Mouse (Mus musculus): ENCODE data around the gene Cyp1a1. TPM values are rescaled to one million over a fixed set of nuclear protein-coding genes. Genes with fewer than 3 reads are reported as not detected.
A peak's percentile ranks its signal among the peaks of the same experiment; 100 is the strongest.

The Cyp1a1 gene
- polyA plus RNA-seq, 1 experiment: 0.09 TPM

GRCm38 (mm10) chr9:57720736-57721135 is 33.0 kb downstream of the Cyp1a1 start:
- Histone ChIP-seq H3K4me1 (ENCODE audit: control insufficient read depth, insufficient read depth, low read length) (no peaks in the 10 kb centered on the region; the same call in 1 of the 2 replicates), H3K27me3 (ENCODE audit: control insufficient read depth, insufficient read depth, low read length) (no peaks in the 10 kb centered on the region), H3K4me3 (ENCODE audit: control insufficient read depth, low read depth, low read length) (no peak overlapping the region), H3K36me3 (ENCODE audit: control insufficient read depth, insufficient read depth, low read length) (no peaks in the 10 kb centered on the region; the same call in none of the 2 replicates), H3K27ac (ENCODE audit: control insufficient read depth, insufficient read depth, low read depth, low read length) (no peak overlapping the region)
- TF ChIP-seq POLR2A (IDR thresholded peaks at IDR 0.05; ENCODE audit: control insufficient read depth, low read depth, low read length) (no peak), CTCF (IDR thresholded peaks at IDR 0.05; ENCODE audit: control insufficient read depth, insufficient read depth, insufficient replicate concordance, low read depth, low read length) (no peak)

- Histone ChIP-seq H3K4me1 (ENCODE audit: control insufficient read depth, insufficient read depth, low read length) (no peaks in the 10 kb centered on the region; the same call in 1 of the 2 replicates), H3K4me3 (ENCODE audit: control insufficient read depth, low read depth, low read length) (no peak overlapping the region), H3K27me3 (ENCODE audit: control insufficient read depth, insufficient read depth, low read length) (no peaks in the 10 kb centered on the region), H3K27ac (ENCODE audit: control insufficient read depth, insufficient read depth, low read depth, low read length) (no peak overlapping the region), H3K36me3 (ENCODE audit: control insufficient read depth, insufficient read depth, low read length) (no peaks in the 10 kb centered on the region; the same call in 1 of the 2 replicates)
- TF ChIP-seq POLR2A (IDR thresholded peaks at IDR 0.05; ENCODE audit: control insufficient read depth, low read depth, low read length) (no peak), CTCF (IDR thresholded peaks at IDR 0.05; ENCODE audit: control insufficient read depth, insufficient read depth, insufficient replicate concordance, low read depth, low read length) (no peak)
Observed at GRCm38 (mm10) chr9:57722371-57722770, 34.6 kb downstream of the Cyp1a1 start.

GRCm38 (mm10) chr9:57723315-57723715 is 35.6 kb downstream of the Cyp1a1 start:
- no peak overlapping the region for H3K4me3 ChIP-seq (ENCODE audit: control insufficient read depth, low read depth, low read length)
- no peaks in the 10 kb centered on the region for H3K27me3 ChIP-seq (ENCODE audit: control insufficient read depth, insufficient read depth, low read length)
- H3K36me3 ChIP-seq (ENCODE audit: control insufficient read depth, insufficient read depth, low read length): no peaks in the 10 kb centered on the region
- TF ChIP-seq POLR2A (IDR thresholded peaks at IDR 0.05; ENCODE audit: control insufficient read depth, low read depth, low read length) (no peak), CTCF (IDR thresholded peaks at IDR 0.05; ENCODE audit: control insufficient read depth, insufficient read depth, insufficient replicate concordance, low read depth, low read length) (no peak)
- no peaks in the 10 kb centered on the region; the same call in 1 of the 2 replicates for H3K4me1 ChIP-seq (ENCODE audit: control insufficient read depth, insufficient read depth, low read length)
- no peak overlapping the region for H3K27ac ChIP-seq (ENCODE audit: control insufficient read depth, insufficient read depth, low read depth, low read length)

GRCm38 (mm10) chr9:57723796-57724195 is 36.1 kb downstream of the Cyp1a1 start:
- TF ChIP-seq CTCF (IDR thresholded peaks at IDR 0.05; ENCODE audit: control insufficient read depth, insufficient read depth, insufficient replicate concordance, low read depth, low read length) (no peak), POLR2A (IDR thresholded peaks at IDR 0.05; ENCODE audit: control insufficient read depth, low read depth, low read length) (no peak)

GRCm38 (mm10) chr9:57724701-57725100 is 37.0 kb downstream of the Cyp1a1 start:
- Histone ChIP-seq H3K36me3 (ENCODE audit: control insufficient read depth, insufficient read depth, low read length) (no peaks in the 10 kb centered on the region), H3K27me3 (ENCODE audit: control insufficient read depth, insufficient read depth, low read length) (no peaks in the 10 kb centered on the region), H3K4me1 (ENCODE audit: control insufficient read depth, insufficient read depth, low read length) (no peaks in the 10 kb centered on the region; the same call in 1 of the 2 replicates)

More at GRCm38 (mm10) chr9:57723796-57724195, 36.1 kb downstream of the Cyp1a1 start:
- no peaks in the 10 kb centered on the region for H3K36me3 ChIP-seq (ENCODE audit: control insufficient read depth, insufficient read depth, low read length)
- H3K27me3 ChIP-seq (ENCODE audit: control insufficient read depth, insufficient read depth, low read length): no peaks in the 10 kb centered on the region
- H3K27ac ChIP-seq (ENCODE audit: control insufficient read depth, insufficient read depth, low read depth, low read length): no peak overlapping the region
- H3K4me3 ChIP-seq (ENCODE audit: control insufficient read depth, low read depth, low read length): peak overlapping the region; percentile 55; the same call in 1 of the 2 replicates
- no peaks in the 10 kb centered on the region; the same call in 1 of the 2 replicates for H3K4me1 ChIP-seq (ENCODE audit: control insufficient read depth, insufficient read depth, low read length)

GRCm38 (mm10) chr9:57728312-57728711 is 40.6 kb downstream of the Cyp1a1 start:
- TF ChIP-seq POLR2A (IDR thresholded peaks at IDR 0.05; ENCODE audit: control insufficient read depth, low read depth, low read length) (no peak), CTCF (IDR thresholded peaks at IDR 0.05; ENCODE audit: control insufficient read depth, insufficient read depth, insufficient replicate concordance, low read depth, low read length) (no peak)
- H3K36me3 ChIP-seq (ENCODE audit: control insufficient read depth, insufficient read depth, low read length): no peaks in the 10 kb centered on the region
- no peaks in the 10 kb centered on the region; the same call in 1 of the 2 replicates for H3K4me1 ChIP-seq (ENCODE audit: control insufficient read depth, insufficient read depth, low read length)
- H3K27ac ChIP-seq (ENCODE audit: control insufficient read depth, insufficient read depth, low read depth, low read length): no peak overlapping the region
- no peak overlapping the region for H3K4me3 ChIP-seq (ENCODE audit: control insufficient read depth, low read depth, low read length)
- H3K27me3 ChIP-seq (ENCODE audit: control insufficient read depth, insufficient read depth, low read length): no peaks in the 10 kb centered on the region

More at GRCm38 (mm10) chr9:57724701-57725100, 37.0 kb downstream of the Cyp1a1 start:
- no peak overlapping the region for H3K4me3 ChIP-seq (ENCODE audit: control insufficient read depth, low read depth, low read length)
- H3K27ac ChIP-seq (ENCODE audit: control insufficient read depth, insufficient read depth, low read depth, low read length): no peak overlapping the region
- TF ChIP-seq CTCF (IDR thresholded peaks at IDR 0.05; ENCODE audit: control insufficient read depth, insufficient read depth, insufficient replicate concordance, low read depth, low read length) (no peak), POLR2A (IDR thresholded peaks at IDR 0.05; ENCODE audit: control insufficient read depth, low read depth, low read length) (no peak)

- no peak overlapping the region for H3K27ac ChIP-seq (ENCODE audit: control insufficient read depth, insufficient read depth, low read depth, low read length)
- H3K4me1 ChIP-seq (ENCODE audit: control insufficient read depth, insufficient read depth, low read length): no peaks in the 10 kb centered on the region
- no peaks in the 10 kb centered on the region for H3K36me3 ChIP-seq (ENCODE audit: control insufficient read depth, insufficient read depth, low read length)
- TF ChIP-seq CTCF (IDR thresholded peaks at IDR 0.05; ENCODE audit: control insufficient read depth, insufficient read depth, insufficient replicate concordance, low read depth, low read length) (no peak), POLR2A (IDR thresholded peaks at IDR 0.05; ENCODE audit: control insufficient read depth, low read depth, low read length) (no peak)
- no peaks in the 10 kb centered on the region for H3K27me3 ChIP-seq (ENCODE audit: control insufficient read depth, insufficient read depth, low read length)
- H3K4me3 ChIP-seq (ENCODE audit: control insufficient read depth, low read depth, low read length): no peak overlapping the region
Observed at GRCm38 (mm10) chr9:57733606-57734005, 45.9 kb downstream of the Cyp1a1 start.

Measured in testis, adult 2 months (tissue).